Mouse (Mus musculus) Muller cell, postnatal 12 days (primary cell): ENCODE measurements around the gene Atp2b2.
"Not testable (repeated sequence)": the region's sequence is repeated elsewhere in the genome, so short reads cannot be mapped to it uniquely, and the experiment has no call there.

Experiments used
- DNase-seq: peaks from one replicate; pipeline ENCODE4 v3.0.0-alpha.2; 2015; ENCODE audit errors: inconsistent ontology term

Atp2b2 gene

DNA sequence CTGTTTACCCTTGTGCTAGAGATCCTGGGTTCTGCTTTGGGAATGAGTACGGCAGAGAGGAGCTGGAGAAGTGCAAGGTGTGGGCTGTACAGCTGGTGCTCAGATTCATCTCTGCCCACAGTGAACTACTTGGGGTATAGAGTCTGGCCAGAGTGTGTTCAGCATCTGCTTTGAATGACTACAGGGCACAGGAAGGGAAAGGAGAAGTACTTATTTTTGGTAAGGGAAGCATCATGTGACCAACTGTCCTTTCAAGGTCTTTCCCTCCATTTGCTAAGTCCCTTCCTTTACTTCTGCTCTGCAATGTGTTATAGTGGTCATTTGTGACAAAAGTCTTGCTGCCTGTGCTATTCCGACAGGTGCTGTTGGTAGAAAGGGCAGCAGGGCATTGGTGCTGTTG, 328.1 kb downstream of the Atp2b2 start:
- no peak for DNase-seq

DNA sequence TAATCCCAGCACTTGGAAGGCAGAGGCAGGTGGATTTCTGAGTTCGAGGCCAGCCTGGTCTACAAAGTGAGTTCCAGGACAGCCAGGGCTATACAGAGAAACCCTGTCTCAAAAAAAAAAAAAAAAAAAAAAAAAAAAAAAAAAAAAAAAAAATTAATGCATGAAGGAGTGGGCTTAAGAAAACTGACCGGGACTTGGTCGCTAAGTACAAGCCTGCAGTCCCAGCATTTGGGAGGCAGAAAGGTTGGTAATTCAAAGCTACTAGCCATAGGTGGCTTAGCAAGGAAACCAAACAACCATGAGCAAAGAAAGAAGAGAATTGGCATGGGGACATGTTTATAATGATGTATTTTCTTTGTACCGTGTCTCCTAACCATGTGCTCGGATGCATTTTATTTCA, 329.0 kb downstream of the Atp2b2 start:
- not testable (repeated sequence) for DNase-seq

DNA sequence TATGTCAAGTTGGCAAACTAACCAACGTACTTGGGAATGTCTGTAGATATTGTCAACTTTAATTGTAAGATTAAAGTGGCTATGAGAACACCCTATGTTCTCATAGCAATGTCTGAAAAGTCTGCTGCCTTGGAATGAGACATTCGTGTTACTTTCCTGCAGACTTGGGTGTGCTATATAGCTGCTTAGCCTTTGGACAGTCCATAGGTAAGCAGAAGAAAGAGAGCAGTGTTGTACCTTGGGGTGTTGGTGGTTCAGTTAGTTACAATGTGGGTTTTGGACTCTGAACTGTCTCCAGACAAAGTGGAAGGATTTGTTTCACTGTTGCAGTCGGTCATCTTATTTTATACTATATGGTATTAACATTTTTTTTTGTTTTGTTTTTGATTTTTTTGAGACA, 329.7 kb downstream of the Atp2b2 start:
- no peak for DNase-seq

DNA sequence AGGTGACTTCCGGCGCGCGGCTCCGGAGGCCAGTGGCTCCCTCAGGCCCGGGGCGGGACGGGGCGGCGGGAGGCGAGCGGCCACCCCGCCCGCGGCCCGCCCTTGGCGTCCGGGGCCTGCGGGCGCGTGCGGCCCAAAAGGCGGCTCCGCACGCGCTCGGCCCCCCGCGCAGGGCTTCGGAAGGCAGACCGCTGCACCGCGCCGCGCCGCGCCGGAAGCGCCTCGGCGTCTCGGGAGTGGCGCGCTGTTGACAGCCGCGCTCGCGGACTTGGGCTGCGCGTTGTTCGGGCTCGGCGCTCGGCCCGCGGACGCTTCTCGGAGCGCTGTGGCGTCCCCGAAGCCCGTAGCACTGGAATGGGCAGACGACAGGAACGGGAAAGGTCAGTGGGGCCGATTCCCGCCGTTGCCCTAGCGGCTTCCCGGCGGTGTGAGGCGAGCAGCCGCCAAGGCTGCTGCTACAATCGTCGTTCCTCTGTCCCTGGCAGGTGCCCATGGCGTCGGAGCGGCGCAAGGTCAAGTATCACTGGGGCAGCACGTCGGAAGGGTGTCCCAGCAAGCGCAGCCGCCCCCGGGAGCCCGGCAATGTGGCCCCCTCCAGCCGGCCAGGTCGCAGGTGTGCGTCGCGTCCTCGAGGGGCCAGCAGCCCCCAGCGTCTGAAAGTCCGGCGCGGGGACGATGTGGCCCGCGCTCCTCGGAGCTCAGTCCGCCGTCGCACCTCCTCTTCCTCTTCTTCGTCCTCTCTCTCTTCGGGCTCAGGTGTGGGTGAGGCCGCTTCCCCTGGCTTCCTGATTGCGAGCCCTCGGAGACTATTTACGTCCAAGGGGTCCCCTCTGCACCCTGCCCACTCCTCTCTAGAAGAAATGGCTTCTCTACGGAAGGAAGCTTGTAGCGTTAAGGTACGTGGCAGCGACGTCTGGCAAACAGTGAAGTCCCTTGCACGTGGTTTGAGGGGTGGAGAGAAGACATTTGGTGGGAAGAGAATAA, 344.9 kb downstream of the Atp2b2 start:
- peak; percentile 21 for DNase-seq

DNA sequence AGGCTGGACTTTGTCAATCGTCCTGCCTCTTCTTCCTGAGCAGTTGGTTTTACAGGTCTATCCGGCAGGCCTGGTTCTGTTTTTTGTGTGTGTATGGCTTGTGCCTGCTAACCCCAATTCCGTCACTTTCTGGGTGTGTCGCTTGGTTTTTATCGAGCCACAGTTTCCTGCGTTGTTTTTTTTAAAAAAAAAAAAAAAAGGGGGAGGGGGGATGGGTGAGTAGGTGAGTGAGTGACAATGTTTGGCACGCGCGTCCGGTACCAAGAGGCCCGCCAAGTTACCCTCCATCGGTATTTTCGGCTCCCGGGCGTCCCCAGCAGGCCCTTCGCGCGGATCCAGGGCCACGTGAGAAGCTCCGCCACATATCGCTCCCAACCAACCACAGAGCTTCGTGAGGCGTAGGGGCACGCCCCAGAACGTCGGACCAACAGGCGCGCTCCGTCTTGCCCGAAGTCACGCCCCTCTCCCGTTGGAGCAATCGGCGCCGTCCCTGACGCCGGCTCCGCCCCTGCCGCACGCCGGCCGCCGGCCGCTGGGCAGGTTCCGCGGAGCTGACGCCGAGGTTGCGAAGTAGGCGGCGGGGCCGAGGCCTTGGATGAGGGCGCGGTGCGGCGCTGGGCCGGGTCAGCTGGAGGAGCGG, 345.7 kb downstream of the Atp2b2 start, which contains the start of gene Tatdn2:
Tatdn2 (plus strand) TSS at position 469 of the 640 bp plus-strand sequence.
- peak; percentile 98 for DNase-seq

DNA sequence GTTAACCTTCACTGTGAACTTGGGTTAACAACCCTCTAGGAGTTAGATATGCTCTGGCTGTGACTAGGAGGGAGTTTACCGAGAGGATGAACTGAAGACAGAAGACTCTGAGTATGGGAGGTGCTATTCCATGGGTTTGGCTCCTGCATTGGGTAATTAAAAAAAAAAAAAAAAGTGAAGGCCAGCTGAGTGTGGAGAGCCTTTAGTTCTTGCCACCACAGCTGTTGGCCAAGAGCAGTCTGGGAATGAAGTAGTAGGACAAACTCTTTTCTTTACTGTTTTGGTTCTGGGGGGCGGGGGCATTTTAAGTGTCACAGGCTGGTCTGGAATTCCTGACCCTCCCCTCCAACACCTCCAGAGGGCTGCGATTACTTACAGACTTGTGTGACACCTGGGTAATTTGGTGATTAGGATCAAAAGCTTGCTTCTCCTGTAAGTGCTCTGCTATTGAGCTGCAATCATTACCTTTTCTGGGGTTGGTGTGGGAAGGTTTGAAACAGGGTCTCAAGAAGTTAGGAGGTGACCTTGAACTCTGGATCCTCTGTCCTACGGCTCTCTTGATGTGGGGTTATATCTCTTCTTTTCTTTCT, 346.6 kb downstream of the Atp2b2 start:
- DNase-seq, result peak; percentile 29

DNA sequence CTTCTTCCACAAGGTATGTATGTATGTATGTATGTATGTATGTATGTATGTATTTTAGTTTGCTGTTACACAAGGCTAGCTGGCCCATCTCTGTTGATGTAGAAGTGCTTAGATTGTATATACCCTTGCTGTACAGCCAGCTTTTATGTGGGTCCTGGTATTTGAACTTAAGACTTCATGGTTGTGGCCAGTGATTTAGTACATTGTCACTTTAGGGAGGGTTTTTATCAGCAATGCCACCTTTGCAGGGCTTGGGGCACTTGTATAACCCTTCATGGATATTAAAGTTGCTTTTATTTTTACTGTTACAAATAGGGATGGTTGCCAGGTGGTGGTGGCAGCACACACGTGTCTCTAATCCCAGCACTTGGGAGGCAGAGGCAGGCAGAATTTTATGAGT, 347.2 kb downstream of the Atp2b2 start:
- no peak for DNase-seq
